Mouse (Mus musculus): ENCODE data around the gene Osbpl8. TPM values are rescaled to one million over a fixed set of nuclear protein-coding genes. Genes with fewer than 3 reads are reported as not detected.

Osbpl8 gene
- polyA plus RNA-seq, 1 experiment: 18.4 TPM

DNA sequence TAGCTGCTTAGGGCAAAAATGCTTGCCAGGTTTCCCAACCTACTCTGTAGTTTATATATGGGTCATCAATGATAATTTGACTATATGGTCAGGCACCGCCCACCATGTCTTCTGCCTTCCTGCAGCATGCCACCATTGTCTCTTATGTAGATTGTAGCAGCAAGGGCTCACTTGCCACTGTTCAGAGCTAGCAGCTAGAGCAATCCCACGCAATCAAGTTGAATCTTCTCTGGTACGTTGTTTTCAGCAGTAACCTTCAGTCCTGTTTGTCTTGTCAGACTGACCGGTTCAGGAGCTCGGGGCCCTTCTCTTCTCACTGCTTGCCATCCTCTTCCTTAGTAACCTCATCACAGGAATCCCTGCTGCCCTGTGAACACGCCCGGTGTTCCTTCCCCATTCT, 36.6 kb downstream of the Osbpl8 start:
- DNase-seq: no peak
- Histone ChIP-seq H3K4me1 (ENCODE audit: control insufficient read depth, insufficient read depth, low read length) (peaks cover 8% of the 10 kb centered on the region; the same call in 1 of the 2 replicates), H3K27me3 (ENCODE audit: control insufficient read depth, insufficient read depth, low read length) (no peaks in the 10 kb centered on the region), H3K4me3 (replicated peaks; ENCODE audit: insufficient read depth, low read depth, low read length) (no peak overlapping the region), H3K27ac (ENCODE audit: insufficient read depth, low read length) (peak overlapping the region; percentile 60; the same call in 1 of the 2 replicates)
- TF ChIP-seq POLR2A (IDR thresholded peaks at IDR 0.05; ENCODE audit: borderline replicate concordance, insufficient read depth, low read length) (no peak), CTCF (IDR thresholded peaks at IDR 0.05; ENCODE audit: borderline replicate concordance, insufficient read depth, low read depth, low read length) (no peak)
- 62% methylated on average over 7 of the region's 7 CpGs for WGBS

DNA sequence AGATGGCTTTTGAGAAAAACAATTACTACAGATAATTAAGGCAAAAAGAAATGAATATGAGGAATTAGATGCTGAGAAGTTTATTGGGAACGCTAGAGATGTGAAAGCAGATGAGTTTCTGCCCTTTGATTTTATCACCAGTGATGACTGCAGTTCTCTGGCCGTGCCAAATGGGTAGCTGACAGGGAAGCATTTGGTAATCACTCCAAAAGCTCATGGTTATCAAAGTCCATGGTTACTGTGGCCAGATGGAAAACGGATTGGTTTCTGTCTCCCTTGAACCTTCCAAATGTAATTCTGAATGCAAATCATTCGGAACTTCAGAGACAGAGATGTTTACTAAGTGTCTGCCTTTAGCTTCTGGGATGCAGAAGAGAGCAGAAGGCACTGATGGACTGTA, 37.1 kb downstream of the Osbpl8 start:
- H3K27me3 ChIP-seq (ENCODE audit: control insufficient read depth, insufficient read depth, low read length): no peaks in the 10 kb centered on the region
- DNase-seq: peak in 1 of 2 experiments; percentile 25
- no peak overlapping the region for H3K27ac ChIP-seq (ENCODE audit: insufficient read depth, low read length)
- 29% methylated on average over 4 of the region's 4 CpGs for WGBS
- H3K4me1 ChIP-seq (ENCODE audit: control insufficient read depth, insufficient read depth, low read length): peaks cover 8% of the 10 kb centered on the region; the same call in 1 of the 2 replicates
- H3K4me3 ChIP-seq (replicated peaks; ENCODE audit: insufficient read depth, low read depth, low read length): no peak overlapping the region
- TF ChIP-seq POLR2A (IDR thresholded peaks at IDR 0.05; ENCODE audit: borderline replicate concordance, insufficient read depth, low read length) (no peak), CTCF (IDR thresholded peaks at IDR 0.05; ENCODE audit: borderline replicate concordance, insufficient read depth, low read depth, low read length) (no peak)

DNA sequence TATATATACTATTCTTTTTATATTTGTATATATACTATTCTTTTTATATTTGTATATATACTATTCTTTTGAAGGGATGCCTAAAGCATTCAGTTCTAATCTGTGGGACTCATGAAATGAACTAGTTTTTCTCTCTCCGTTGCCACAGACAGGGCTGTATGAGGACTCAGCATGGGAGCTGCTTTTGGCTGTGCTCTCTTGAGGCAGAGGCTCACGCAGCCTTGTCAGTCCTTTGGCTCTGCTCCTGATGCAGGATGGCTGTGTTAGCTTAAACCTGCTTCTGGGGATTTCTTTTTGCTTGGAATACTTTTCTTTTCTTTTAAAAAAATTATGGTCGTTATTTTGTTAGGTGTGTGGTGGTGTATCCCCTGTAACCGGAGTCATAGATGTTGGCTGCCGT, 39.5 kb downstream of the Osbpl8 start:
- no peak overlapping the region for H3K4me3 ChIP-seq (replicated peaks; ENCODE audit: insufficient read depth, low read depth, low read length)
- 48% methylated on average over 5 of the region's 5 CpGs for WGBS
- DNase-seq: peak; percentile 48 to 73
- H3K27ac ChIP-seq (ENCODE audit: insufficient read depth, low read length): no peak overlapping the region
- no peaks in the 10 kb centered on the region for H3K27me3 ChIP-seq (ENCODE audit: control insufficient read depth, insufficient read depth, low read length)
- H3K4me1 ChIP-seq (ENCODE audit: control insufficient read depth, insufficient read depth, low read length): peaks cover 8% of the 10 kb centered on the region; the same call in 1 of the 2 replicates
- TF ChIP-seq POLR2A (IDR thresholded peaks at IDR 0.05; ENCODE audit: borderline replicate concordance, insufficient read depth, low read length) (no peak), CTCF (IDR thresholded peaks at IDR 0.05; ENCODE audit: borderline replicate concordance, insufficient read depth, low read depth, low read length) (no peak)

DNA sequence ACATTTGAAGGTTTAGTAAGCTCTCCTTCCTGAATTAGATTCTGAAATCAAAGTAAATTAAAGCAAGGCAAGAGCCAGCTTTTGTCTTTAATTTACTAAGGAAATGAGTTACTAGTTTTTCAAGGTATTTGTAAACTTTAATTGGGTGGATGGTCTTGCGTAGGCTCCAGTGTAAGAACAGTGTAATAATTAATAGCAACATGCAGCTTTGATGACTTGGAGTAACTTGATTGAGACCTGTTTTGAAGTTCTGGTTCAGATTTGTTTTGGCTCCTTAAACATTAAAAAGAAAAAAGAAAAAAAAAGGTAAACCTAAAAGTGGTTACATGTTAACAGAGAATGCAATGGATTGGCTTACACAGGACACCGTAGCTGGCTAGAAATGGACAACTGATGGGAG, 40.9 kb downstream of the Osbpl8 start:
- Histone ChIP-seq H3K4me1 (ENCODE audit: control insufficient read depth, insufficient read depth, low read length) (peaks cover 8% of the 10 kb centered on the region; the same call in 1 of the 2 replicates), H3K27ac (ENCODE audit: insufficient read depth, low read length) (no peak overlapping the region), H3K4me3 (replicated peaks; ENCODE audit: insufficient read depth, low read depth, low read length) (no peak overlapping the region), H3K27me3 (ENCODE audit: control insufficient read depth, insufficient read depth, low read length) (no peaks in the 10 kb centered on the region)
- WGBS: 97% methylated on average over 2 of the region's 2 CpGs
- no peak for DNase-seq
- TF ChIP-seq CTCF (IDR thresholded peaks at IDR 0.05; ENCODE audit: borderline replicate concordance, insufficient read depth, low read depth, low read length): no peak
- TF ChIP-seq POLR2A (IDR thresholded peaks at IDR 0.05; ENCODE audit: borderline replicate concordance, insufficient read depth, low read length): no peak

DNA sequence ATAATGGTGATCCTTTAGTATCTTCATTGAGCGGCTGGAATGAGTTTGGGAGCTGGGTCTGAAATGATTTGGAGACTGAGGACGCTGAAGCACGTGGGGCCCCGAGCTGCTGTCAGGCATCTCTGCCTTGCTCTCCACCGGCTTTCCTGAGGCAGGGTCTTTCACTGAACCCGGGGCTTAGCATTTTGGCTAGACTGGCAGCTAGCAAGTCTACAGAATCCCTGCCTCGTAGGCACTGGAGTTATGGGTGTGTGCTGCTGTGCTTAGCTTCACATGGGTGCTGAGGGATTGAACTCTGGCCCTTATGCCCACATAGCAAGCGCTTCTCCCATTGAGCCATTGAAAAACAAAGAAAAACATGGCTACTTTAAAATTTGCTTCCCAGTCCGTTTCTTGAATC, 42.8 kb downstream of the Osbpl8 start:
- H3K27me3 ChIP-seq (ENCODE audit: control insufficient read depth, insufficient read depth, low read length): no peaks in the 10 kb centered on the region
- TF ChIP-seq POLR2A (IDR thresholded peaks at IDR 0.05; ENCODE audit: borderline replicate concordance, insufficient read depth, low read length) (no peak), CTCF (IDR thresholded peaks at IDR 0.05; ENCODE audit: borderline replicate concordance, insufficient read depth, low read depth, low read length) (no peak)
- 85% methylated on average over 9 of the region's 9 CpGs for WGBS
- DNase-seq: no peak
- no peak overlapping the region for H3K4me3 ChIP-seq (replicated peaks; ENCODE audit: insufficient read depth, low read depth, low read length)
- H3K4me1 ChIP-seq (ENCODE audit: control insufficient read depth, insufficient read depth, low read length): 0 out of 2 replicates have a peak, but pooled peaks cover 2% of the 10 kb centered on the region
- H3K27ac ChIP-seq (ENCODE audit: insufficient read depth, low read length): no peak overlapping the region

DNA sequence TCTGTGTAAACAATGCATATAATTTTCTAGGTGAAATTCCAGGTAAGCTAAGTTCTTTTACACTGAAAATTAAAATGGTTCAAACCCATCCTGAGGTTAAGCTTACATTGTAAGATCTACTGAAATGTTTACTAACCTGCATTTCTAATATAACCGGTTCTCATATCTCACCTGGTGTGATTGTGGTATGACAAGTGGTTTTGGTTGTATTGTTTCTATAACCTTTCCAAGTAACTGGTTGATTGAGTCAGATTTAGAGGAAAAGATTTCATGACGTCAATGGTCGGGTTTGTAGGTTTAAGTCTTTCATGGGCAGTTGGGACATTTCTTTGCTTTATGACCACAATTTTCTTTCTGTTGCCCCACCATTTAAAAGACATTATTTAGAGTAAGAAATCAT, 49.5 kb downstream of the Osbpl8 start:
- no peak for DNase-seq
- WGBS: 96% methylated on average over 3 of the region's 3 CpGs
- no peaks in the 10 kb centered on the region for H3K27me3 ChIP-seq (ENCODE audit: control insufficient read depth, insufficient read depth, low read length)
- H3K4me1 ChIP-seq (ENCODE audit: control insufficient read depth, insufficient read depth, low read length): peaks cover 3% of the 10 kb centered on the region; the same call in 1 of the 2 replicates
- H3K27ac ChIP-seq (ENCODE audit: insufficient read depth, low read length): no peak overlapping the region
- TF ChIP-seq CTCF (IDR thresholded peaks at IDR 0.05; ENCODE audit: borderline replicate concordance, insufficient read depth, low read depth, low read length): no peak
- no peak for TF ChIP-seq POLR2A (IDR thresholded peaks at IDR 0.05; ENCODE audit: borderline replicate concordance, insufficient read depth, low read length)
- H3K4me3 ChIP-seq (replicated peaks; ENCODE audit: insufficient read depth, low read depth, low read length): no peak overlapping the region

DNA sequence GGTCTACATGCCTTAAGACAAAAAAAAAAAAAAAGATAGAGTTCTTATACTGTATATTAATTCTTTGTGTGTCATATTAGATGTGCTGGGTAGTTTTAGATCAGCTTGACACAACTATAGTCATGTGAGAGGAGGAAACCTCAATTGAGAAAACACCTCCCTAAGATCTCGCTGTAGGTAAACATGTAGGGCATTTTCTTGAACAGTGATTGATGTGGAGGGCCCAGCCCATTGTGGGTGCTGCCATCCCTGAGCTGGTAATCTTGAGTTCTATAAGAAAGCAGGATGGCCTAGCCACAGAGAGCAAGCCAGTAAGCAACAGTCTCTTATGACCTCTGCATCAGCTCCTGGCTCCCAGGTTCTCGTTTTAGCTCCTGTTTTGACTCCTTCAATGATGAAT, 50.1 kb downstream of the Osbpl8 start:
- WGBS: 86% methylated on average over 2 of the region's 2 CpGs

DNA sequence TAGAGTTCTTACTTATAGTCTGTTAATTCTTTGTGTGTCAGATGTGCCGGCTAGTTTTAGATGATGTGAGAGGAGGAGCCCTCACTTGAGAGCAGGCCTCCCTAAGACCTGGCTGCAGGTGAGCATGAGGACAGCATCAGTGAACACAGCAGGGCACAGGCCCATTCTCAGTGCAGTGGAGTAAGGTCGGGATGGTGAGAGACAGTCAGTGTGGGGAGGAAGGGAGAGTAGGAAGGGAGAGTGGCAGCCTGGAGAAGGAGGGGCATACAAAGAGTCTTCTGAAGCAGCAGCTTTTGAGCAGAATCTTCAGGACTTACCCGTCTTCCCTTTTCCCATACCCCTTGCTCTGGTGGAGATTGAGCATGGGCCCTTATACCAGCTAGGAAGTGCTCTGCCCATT, 51.0 kb downstream of the Osbpl8 start:
- H3K27me3 ChIP-seq (ENCODE audit: control insufficient read depth, insufficient read depth, low read length): no peaks in the 10 kb centered on the region
- H3K4me1 ChIP-seq (ENCODE audit: control insufficient read depth, insufficient read depth, low read length): peaks cover 3% of the 10 kb centered on the region; the same call in 1 of the 2 replicates
- no peak for DNase-seq
- no peak overlapping the region for H3K4me3 ChIP-seq (replicated peaks; ENCODE audit: insufficient read depth, low read depth, low read length)
- no peak overlapping the region for H3K27ac ChIP-seq (ENCODE audit: insufficient read depth, low read length)
- TF ChIP-seq CTCF (IDR thresholded peaks at IDR 0.05; ENCODE audit: borderline replicate concordance, insufficient read depth, low read depth, low read length) (no peak), POLR2A (IDR thresholded peaks at IDR 0.05; ENCODE audit: borderline replicate concordance, insufficient read depth, low read length) (no peak)
- WGBS: 46% methylated on average over 3 of the region's 3 CpGs

More for the DNA sequence above, 50.1 kb downstream of the Osbpl8 start:
- Histone ChIP-seq H3K27ac (ENCODE audit: insufficient read depth, low read length) (no peak overlapping the region; the same call in 1 of the 2 replicates), H3K4me1 (ENCODE audit: control insufficient read depth, insufficient read depth, low read length) (peaks cover 3% of the 10 kb centered on the region; the same call in 1 of the 2 replicates), H3K27me3 (ENCODE audit: control insufficient read depth, insufficient read depth, low read length) (no peaks in the 10 kb centered on the region), H3K4me3 (replicated peaks; ENCODE audit: insufficient read depth, low read depth, low read length) (no peak overlapping the region)
- TF ChIP-seq CTCF (IDR thresholded peaks at IDR 0.05; ENCODE audit: borderline replicate concordance, insufficient read depth, low read depth, low read length) (no peak), POLR2A (IDR thresholded peaks at IDR 0.05; ENCODE audit: borderline replicate concordance, insufficient read depth, low read length) (no peak)
- no peak for DNase-seq

Data from cerebellum, adult 2 months (tissue).